Mouse (Mus musculus) forebrain, embryonic 11.5 days (tissue): ENCODE results near the gene Vps26c. TPM values are rescaled to one million over a fixed set of nuclear protein-coding genes. Genes with fewer than 3 reads are reported as not detected.
A peak's percentile ranks its signal among the peaks of the same experiment; 100 is the strongest.

Experiments
- ATAC-seq: fragments of 200-750 bp; cut with Nextera tagmentation; replicated peaks from 2 replicates; pipeline ENCODE4 v1.8.0; 2017; ENCODE audit warnings: moderate TSS enrichment; ENCODE audit not compliant: low FRiP score
- DNase-seq: peaks from one replicate; pipeline ENCODE4 v3.0.0-alpha.2; 2017; ENCODE audit warnings: low spot score
- H3K27ac ChIP-seq: fragments of 300-500 bp; sonication (generic); 2 replicates; pipeline ENCODE4 v1.5.1; 2014; ENCODE audit warnings: low read depth, low read length
- H3K27me3 ChIP-seq: fragments of 300-500 bp; sonication (generic); 2 replicates; pipeline ENCODE4 v1.6.1; 2014; ENCODE audit warnings: mild to moderate bottlenecking, low read length, mixed read lengths; ENCODE audit not compliant: control insufficient read depth, insufficient read depth
- H3K36me3 ChIP-seq: fragments of 300-500 bp; sonication (generic); 2 replicates; pipeline ENCODE4 v1.6.1; 2014; ENCODE audit warnings: mild to moderate bottlenecking, low read length, moderate library complexity, mixed read lengths; ENCODE audit not compliant: control insufficient read depth, insufficient read depth
- H3K4me1 ChIP-seq: fragments of 300-500 bp; sonication (generic); replicated peaks from 2 replicates; pipeline ENCODE4 v1.6.1; 2014; ENCODE audit warnings: low read length, mixed read lengths; ENCODE audit not compliant: control insufficient read depth, insufficient read depth
- H3K4me2 ChIP-seq: fragments of 300-500 bp; sonication (generic); 2 replicates; pipeline ENCODE4 v1.6.1; 2014; ENCODE audit warnings: low read depth, mild to moderate bottlenecking, low read length, moderate library complexity, mixed read lengths; ENCODE audit not compliant: severe bottlenecking
- H3K4me3 ChIP-seq: fragments of 300-500 bp; sonication (generic); 2 replicates; pipeline ENCODE4 v1.5.1; 2014; ENCODE audit warnings: low read depth, low read length
- H3K9ac ChIP-seq: fragments of 300-500 bp; sonication (generic); 2 replicates; pipeline ENCODE4 v1.6.1; 2014; ENCODE audit warnings: low read length
- H3K9me3 ChIP-seq: fragments of 300-500 bp; sonication (generic); 2 replicates; pipeline ENCODE4 v1.6.1; 2016; ENCODE audit warnings: low read length, mixed read lengths; ENCODE audit not compliant: control insufficient read depth
- WGBS: fragments of 180-500 bp; shearing (Covaris S2); extraction: QIAGEN DNeasy Blood & Tissue Kit; methylation state at CpG from one replicate; pipeline ENCODE4 v1.1.7; 2014; 5-methylcytosine and 5-hydroxymethylcytosine counted together
- polyA plus RNA-seq: library from polyadenylated mRNA; unstranded; fragments of >200 nt; fragmentation: Nextera tagmentation; extraction: Ambion mirVana; gene quantifications from 2 replicates; pipeline ENCODE4 v1.2.1, GENCODE M21; 2014

The Vps26c gene
- polyA plus RNA-seq: 51.3 and 59.6 TPM in 2 replicates

DNA sequence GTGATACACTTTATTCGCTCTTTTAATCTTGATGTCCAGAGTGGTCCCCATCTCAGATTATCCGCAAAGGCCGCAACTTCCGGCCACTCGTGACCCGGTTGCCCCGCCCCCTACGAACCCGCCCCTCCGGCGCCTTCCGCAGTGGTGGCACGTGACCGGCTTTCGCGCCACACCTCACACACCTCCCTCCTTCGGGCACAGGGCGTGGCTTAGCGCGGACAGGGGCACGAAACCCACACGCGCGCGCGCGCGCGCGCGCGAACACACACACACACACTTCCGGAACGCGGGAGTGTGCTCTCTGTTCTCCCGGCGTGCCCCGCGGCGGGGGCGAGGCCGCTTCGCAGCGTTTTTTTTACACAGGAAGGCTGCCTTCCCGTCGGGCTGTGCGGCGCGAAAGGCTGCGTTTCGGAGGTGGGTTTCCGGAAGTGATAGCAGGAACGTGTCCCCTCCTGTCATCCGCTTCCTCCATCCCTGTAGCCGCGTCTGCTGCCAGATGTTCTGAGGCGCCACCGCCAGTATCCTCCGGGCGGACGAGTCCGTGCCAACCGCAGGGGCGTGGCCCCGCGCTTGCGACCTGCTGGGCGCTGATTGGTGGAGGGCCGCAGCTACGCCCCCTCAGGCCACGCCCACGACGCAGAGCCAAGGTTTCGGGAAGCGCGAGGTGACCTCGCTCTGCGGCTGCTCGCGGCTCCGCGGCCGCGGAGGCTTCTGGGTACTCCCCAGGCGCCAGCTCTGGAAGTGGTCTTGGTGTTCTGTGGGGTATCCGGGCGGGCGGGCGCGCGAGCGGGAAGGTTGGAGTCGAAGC, at the start of gene Vps26c:
TSS of gene Vps26c (minus strand) at position 487 of the 808 bp plus-strand sequence.
- H3K36me3 ChIP-seq: no peaks in the 10 kb centered on the region
- peaks cover 8% of the 10 kb centered on the region for H3K4me1 ChIP-seq
- WGBS: under 1% methylated on average over 92 of the region's 93 CpGs
- no peaks in the 10 kb centered on the region for H3K9me3 ChIP-seq
- peak; percentile 93 for ATAC-seq
- peak; percentile 98 for DNase-seq
- H3K4me3 ChIP-seq: peak within 1 kb of the TSS; percentile 79
- H3K27me3 ChIP-seq: no peaks in the 10 kb centered on the region
- H3K4me2 ChIP-seq: peak within 1 kb of the TSS; percentile 88
- H3K9ac ChIP-seq: peak within 1 kb of the TSS; percentile 76
- peak within 1 kb of the TSS; percentile 82 for H3K27ac ChIP-seq

DNA sequence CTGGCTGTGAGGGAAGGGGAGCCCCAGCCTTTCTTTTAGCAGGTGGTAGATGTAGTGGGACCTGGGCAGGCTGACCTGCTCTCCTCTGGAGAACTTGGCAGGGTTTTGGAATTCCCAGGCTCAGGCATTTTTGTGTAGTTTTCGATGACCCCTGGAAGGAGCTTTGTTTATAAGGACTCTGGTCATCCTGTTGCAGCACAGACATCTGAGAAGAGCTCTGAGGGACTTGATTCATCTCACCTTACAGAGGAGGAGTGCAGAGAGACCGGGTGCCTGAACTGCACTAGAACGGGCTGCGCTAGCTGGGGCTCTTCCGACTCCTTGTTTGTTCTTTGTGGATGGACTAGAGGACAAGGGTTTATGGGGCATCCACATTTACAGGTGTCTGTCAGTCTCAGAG, 49.1 kb upstream of the Vps26c start:
- no peak overlapping the region for H3K4me3 ChIP-seq
- H3K4me2 ChIP-seq: no peak overlapping the region
- H3K27me3 ChIP-seq: no peaks in the 10 kb centered on the region
- no peak for ATAC-seq
- H3K9me3 ChIP-seq: no peaks in the 10 kb centered on the region
- DNase-seq: no peak
- WGBS: 84% methylated on average over 5 of the region's 5 CpGs
- peaks cover 14% of the 10 kb centered on the region for H3K4me1 ChIP-seq
- H3K27ac ChIP-seq: no peak overlapping the region
- H3K36me3 ChIP-seq: no peaks in the 10 kb centered on the region
- H3K9ac ChIP-seq: no peak overlapping the region

DNA sequence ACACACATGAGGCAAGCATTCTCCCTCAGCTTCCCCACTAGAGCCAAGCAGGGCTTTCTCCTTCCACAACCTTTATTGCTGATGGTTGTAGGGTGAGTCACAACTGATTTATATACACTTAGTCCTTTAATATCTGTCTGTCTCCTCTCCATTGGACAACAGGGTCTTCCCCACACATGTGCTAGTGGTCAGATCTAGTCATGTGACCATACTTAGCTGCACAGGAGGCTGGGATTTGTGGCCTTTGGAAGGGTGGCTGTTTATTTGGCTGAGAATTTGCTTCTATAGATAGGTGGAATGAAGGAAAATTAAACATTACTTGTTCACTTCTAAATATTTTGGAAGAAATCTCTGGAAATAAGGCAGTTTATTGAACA, 48.1 kb upstream of the Vps26c start:
- H3K9me3 ChIP-seq: no peaks in the 10 kb centered on the region
- ATAC-seq (no peak), DNase-seq (no peak)
- no peak overlapping the region for H3K4me2 ChIP-seq
- H3K27me3 ChIP-seq: no peaks in the 10 kb centered on the region
- no peak overlapping the region for H3K9ac ChIP-seq
- no peak overlapping the region for H3K27ac ChIP-seq
- no peak overlapping the region for H3K4me3 ChIP-seq
- H3K4me1 ChIP-seq: peaks cover 13% of the 10 kb centered on the region
- no peaks in the 10 kb centered on the region for H3K36me3 ChIP-seq

DNA sequence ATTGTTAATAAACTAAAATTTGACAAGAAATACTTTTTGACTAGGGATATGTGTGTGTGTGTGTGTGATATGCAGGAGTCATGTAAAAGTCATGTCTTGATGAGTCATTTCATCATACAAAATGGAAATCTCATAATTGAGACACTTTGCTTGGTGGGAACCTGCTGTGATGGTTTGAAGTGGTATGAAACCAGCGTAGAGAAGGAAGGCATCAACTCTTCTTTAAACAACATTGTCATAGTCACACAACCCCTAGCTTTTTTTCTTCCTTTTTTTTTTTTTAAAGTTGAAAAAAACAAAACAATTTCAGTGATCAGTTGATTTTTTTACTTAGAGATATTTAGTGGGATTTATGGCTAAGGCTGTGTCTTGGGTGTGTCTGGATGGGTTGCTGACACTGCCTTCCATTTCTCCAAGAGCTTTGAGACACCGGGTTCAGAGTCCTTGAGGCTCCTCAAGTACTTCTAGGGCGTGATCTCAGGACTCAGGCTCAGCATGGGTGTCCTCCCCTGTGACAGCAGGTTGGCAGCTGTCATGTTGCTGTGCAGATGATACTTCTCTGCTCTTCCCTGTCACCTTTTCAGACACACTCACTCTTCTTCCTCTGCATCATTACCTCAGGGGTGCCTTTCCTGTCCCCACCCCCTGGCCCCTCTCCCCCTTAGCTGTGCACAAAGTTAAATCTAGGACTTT, 47.5 kb upstream of the Vps26c start:
- H3K9ac ChIP-seq: no peak overlapping the region
- DNase-seq: no peak

DNA sequence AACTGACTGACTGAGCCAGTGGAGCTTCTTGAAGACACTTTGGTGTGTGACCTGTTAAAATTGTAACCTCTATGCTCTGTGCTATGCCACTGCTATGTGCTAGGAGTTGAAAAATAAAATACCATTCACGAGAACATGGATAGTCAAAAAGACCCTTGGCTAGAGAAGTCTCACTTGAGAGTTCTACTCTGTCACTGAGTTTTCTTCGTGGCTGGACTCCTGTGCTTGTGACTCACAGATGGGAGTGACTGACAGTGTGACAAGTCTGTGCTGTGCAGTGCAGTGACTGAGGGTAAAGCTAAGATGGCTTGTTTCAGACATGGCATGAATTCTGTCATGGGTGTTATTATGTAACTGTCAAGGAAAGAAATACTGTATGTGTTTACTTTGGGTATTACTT, 45.8 kb upstream of the Vps26c start:
- peaks cover 13% of the 10 kb centered on the region for H3K4me1 ChIP-seq
- no peak overlapping the region for H3K9ac ChIP-seq
- peak overlapping the region; percentile 21; the same call in 1 of the 2 replicates for H3K4me2 ChIP-seq
- ATAC-seq: no peak
- 0 out of 2 replicates have a peak overlapping the region, but pooled peaks have one; percentile 8 for H3K4me3 ChIP-seq
- no peaks in the 10 kb centered on the region for H3K36me3 ChIP-seq
- no peak overlapping the region for H3K27ac ChIP-seq
- no peak for DNase-seq
- H3K27me3 ChIP-seq: no peaks in the 10 kb centered on the region
- 53% methylated on average over 2 of the region's 2 CpGs for WGBS
- H3K9me3 ChIP-seq: no peaks in the 10 kb centered on the region

More for the DNA sequence above, 47.5 kb upstream of the Vps26c start:
- Histone ChIP-seq H3K9me3 (no peaks in the 10 kb centered on the region), H3K4me1 (peaks cover 13% of the 10 kb centered on the region), H3K4me3 (no peak overlapping the region), H3K27me3 (no peaks in the 10 kb centered on the region), H3K36me3 (no peaks in the 10 kb centered on the region), H3K4me2 (no peak overlapping the region), H3K27ac (no peak overlapping the region)
- no peak for ATAC-seq
- WGBS: 80% methylated on average over 3 of the region's 3 CpGs

DNA sequence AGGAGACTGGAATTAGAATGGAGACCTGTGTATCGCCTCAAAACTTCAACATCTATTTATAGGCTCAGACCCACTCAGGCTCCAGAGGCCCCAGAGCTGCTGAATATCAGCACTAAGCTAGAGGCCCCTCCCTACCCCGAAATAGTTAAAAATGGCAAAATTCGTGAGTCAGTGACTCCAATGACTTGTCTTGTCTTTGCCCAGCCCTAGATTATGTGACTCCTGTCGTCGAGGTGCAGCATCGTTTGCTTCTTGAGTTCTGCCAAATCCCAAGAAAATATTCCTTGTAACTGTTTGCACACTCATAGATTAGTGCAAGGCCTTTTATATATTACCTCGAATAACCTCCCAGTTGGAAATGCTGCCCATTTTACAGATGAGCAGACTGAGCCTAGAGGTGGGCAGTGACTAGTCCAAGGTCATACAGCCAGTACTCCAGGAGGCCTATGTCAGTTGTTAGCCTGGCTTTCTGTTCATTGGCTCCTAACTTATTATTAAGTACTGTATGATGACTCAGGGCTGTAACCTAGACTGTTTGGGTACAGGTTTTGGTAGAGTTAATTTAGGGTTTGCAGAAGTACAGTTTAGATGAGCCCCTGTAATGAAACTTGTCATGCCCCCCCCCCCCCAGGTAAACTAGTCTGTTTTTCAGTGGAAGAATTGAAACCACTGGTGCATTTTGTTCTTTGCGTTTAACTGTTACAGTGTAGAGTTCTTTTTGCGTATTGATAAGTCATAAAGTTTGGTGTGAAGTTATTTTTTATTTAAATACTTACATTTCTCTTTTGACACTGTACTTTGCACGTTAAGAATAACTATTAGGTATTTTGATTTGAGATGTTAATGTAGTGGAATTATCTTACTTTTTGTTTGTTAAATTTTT, 44.7 kb upstream of the Vps26c start:
- H3K4me1 ChIP-seq: peaks cover 13% of the 10 kb centered on the region
- H3K4me2 ChIP-seq: peak overlapping the region; percentile 64
- no peaks in the 10 kb centered on the region for H3K36me3 ChIP-seq
- H3K27me3 ChIP-seq: no peaks in the 10 kb centered on the region
- DNase-seq: no peak
- peak overlapping the region; percentile 100 for H3K27ac ChIP-seq
- WGBS: 34% methylated on average over 10 of the region's 10 CpGs
- H3K4me3 ChIP-seq: peak overlapping the region; percentile 100
- ATAC-seq: no peak
- peak overlapping the region; percentile 99 for H3K9ac ChIP-seq
- H3K9me3 ChIP-seq: no peaks in the 10 kb centered on the region

DNA sequence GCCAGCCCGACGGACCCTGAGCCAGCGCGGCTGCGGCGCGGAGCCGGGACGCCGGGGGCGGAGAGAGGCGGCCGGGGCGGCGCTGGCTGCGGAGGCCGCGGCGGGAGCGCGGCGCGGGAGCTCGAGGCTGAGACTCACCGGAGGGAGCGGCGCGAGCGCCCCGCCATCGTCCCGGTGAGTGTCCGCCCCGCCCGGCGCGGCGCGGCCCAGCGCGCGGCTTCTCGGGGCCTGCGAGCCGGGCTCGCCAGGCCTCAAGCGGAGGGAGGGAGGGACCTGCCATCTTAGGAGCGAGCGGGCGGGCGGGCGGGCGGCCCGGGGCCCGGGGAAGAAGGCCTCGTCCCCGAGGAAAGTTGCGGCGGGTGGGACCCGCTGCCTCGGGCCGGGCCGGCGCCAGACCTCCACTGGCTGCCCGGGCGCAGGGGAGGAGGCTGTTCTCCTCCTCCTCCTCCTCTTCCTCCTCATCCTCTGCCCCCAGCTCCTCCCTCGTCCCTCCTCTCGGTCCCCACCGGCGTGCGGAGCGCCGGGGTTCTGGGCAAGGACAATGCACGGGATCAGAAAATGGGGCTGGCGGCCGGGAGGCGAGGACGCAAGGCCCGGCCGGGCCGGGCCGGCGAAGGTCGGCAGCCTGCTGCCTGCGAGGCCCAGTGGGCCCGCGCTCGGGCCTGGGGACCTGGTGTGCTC, 43.9 kb upstream of the Vps26c start:
- DNase-seq: peak; percentile 77

More for the DNA sequence above, 43.9 kb upstream of the Vps26c start:
- ATAC-seq: peak; percentile 25; the same call in 1 of the 2 replicates
- H3K27ac ChIP-seq: peak overlapping the region; percentile 100
- H3K9ac ChIP-seq: peak overlapping the region; percentile 99
- peak overlapping the region; percentile 64 for H3K4me2 ChIP-seq
- H3K4me1 ChIP-seq: peaks cover 8% of the 10 kb centered on the region; the same call in 1 of the 2 replicates
- no peaks in the 10 kb centered on the region for H3K9me3 ChIP-seq
- 0% methylated on average over 51 of the region's 88 CpGs for WGBS
- H3K27me3 ChIP-seq: no peaks in the 10 kb centered on the region
- no peaks in the 10 kb centered on the region for H3K36me3 ChIP-seq
- peak overlapping the region; percentile 100 for H3K4me3 ChIP-seq
